Mouse (Mus musculus) spleen, postnatal 4 days (tissue): Measurements from ENCODE around the gene Gpr82.
A peak's percentile ranks its signal among the peaks of the same experiment; 100 is the strongest.

Experiments used
- DNase-seq, 2 experiments: peaks; one replicate each; pipeline ENCODE4 v3.0.0; 2022; ENCODE audit warnings: low spot score in 2 of 2

Gpr82 gene

GRCm38 (mm10) chrX:13691865-13692264 lies 30.7 kb downstream of the Gpr82 start:
- no peak for DNase-seq

GRCm38 (mm10) chrX:13700681-13701080 lies 39.5 kb downstream of the Gpr82 start:
- DNase-seq: no peak

GRCm38 (mm10) chrX:13705051-13705450 lies 43.9 kb downstream of the Gpr82 start:
- no peak for DNase-seq

GRCm38 (mm10) chrX:13710174-13710573 lies 49.0 kb downstream of the Gpr82 start:
- DNase-seq: peak in 1 of 2 experiments; percentile 13
